Mouse (Mus musculus) layer of hippocampus, adult 8-10 months (tissue): ENCODE data around the gene Abca1. TPM values are rescaled to one million over a fixed set of nuclear protein-coding genes. Genes with fewer than 3 reads are reported as not detected.

Experiments
- DNase-seq, 2 experiments: peaks; one replicate each; pipeline ENCODE4 v3.0.0; 2022; ENCODE audit warnings: low spot score in 2 of 2
- total RNA-seq, 4 experiments: library from RNA; stranded (reverse); gene quantifications; 2 replicates each; pipeline ENCODE4 v1.2.4; 2022

The Abca1 gene
- total RNA-seq: 10 to 100 TPM; 23.5 to 37.9 (median 28.2) TPM

DNA sequence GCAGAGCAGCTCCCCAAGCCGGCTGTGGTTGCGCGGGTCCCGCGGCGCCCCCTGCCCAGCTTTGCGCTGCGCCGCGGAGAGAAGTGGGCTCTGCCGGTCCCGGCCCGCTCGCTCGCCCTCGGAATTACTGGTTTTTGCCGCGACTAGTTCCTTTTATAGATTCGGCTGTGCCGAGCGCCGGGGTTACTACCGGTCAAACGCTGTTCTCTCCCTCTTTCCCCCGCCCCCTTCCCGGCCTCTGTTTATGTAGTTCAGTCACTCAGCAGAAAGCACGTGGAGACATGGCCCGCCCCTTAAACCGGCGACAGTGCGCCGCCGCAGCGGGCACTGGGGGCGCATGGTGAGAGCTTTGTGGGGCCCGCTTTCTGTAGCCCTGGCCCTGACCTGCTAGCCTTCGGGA, at the start of gene Abca1:
Gene Abca1 (minus strand): TSS at position 129 of the 400 bp plus-strand sequence.
- peak; percentile 87 to 90 for DNase-seq

DNA sequence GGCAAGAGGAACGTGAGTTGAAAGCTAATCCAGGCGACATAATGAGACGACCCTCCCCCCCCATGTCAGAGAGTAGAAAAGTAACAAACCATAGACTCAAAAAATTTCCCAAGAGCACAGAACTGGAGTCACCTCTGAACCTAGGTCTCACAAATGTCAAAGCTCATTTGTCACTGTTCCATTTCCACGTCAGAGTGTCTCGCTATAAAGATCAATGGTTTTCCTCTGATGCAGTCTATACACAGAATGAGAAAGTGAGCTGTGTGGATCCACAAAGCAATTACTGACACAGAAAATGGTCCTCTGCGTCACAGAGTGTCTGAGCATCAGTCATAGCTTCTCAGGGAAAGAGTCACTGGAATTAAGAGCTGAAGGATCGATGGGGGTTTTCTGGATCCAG, 44.8 kb upstream of the Abca1 start:
- DNase-seq: no peak

DNA sequence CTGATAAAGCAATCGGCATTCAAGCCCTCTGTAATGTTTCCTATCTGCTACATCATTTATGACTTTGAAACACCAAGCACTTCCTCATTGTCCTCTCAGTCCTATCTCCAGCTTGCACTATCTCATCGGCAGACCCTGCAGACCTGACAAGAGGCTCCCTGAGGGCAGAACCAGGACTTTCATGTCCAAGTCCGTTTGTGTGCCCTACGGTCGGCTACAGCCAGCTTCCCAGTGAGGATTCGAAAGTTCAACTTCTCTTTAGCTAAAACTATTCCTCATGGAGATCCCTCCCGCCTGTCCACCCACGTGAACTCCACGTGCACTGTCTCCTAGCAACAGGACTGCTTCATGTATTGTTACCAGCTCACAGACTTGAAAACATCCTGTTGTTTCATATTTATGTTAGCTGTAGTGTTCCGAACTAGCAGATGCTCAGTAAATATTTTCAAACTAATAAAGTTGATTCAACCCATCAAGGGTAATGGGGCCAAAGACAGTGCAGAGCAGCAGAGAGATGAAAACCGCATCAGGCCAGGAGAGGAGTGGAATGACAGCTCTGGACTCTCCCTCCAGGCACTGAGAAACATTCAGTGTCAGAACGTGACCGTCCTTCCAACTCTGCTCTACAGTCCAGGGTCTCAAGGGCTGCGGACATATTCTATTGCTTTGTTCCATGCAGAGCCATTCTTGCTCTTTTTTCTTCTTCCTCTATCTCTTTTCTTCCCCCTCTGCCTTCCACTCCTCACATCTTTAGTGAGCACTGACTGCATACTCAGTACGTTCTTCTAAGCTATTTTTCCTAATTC, 44.1 kb upstream of the Abca1 start:
- DNase-seq: peak; percentile 23 to 44

DNA sequence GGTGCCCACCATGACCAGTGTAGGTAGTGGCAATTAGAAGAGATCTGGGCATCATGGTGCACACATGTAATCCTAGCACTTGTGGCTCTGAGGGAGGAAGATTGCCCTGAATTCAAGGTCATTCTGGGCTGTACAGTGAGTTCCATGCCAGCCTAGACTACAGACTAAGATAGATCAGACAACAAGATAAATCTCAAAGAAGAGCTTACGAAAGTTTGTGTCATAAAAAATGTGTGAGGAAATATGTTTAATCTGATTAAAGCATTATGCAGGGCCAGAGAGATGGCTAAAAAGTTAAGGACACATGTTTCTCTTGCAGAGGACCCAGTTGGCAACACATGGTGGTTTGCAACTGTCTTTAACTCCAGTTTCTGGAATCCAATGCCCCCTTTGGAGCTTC, 40.6 kb upstream of the Abca1 start:
- no peak for DNase-seq

DNA sequence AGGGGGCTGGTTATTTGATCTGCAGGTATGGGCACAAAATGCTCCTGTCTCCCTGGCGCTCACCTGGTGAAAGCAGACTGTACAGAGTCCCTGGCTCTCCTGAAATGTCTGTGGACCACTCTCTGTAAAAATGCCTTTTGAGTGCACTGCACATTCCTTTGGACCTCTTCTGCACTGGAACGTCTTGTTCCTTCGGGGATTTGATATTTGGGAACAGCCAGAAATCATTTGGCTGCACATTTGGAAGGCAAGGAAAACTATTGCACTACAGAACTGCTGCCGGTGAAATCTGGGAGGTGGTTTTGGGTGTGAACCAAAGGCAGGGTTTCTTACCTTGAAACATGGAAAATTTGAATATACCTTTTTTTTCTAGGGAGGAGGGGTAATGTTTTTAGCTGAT, 38.1 kb upstream of the Abca1 start:
- DNase-seq: no peak

DNA sequence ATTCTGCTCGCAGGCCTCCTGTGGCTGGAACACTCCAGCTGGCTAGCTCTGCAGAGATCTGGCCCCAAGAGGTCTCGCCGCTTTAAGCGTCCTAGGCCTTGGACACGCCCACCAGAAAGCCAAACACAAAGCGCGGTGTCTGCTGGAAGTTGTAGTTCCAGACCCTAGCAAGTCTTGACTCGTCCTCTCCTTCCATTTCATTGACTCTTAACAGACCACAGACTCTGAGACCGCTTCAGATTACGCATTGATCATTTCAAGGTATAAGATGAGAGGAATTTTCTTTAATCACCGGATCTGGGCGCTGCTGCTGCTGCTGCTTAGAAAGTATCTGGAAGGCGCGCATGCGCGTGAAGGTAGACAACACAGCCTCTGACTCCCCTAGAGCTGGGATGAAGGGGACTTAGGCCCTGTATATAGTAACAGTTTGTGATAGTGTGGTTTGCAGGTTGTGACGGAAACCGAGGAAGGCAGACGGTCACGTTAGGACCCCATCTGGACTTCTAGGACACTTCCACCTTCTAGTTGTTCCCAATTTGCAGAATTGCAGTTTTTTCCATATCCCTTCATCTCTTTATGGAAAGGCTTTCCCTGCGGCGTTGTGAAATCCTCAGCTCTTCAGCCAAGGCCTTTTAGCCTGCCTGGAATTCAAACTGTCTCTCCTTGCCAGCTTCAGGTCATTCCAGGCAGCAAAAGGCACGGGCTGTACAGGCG, 36.5 kb upstream of the Abca1 start:
- peak; percentile 91 for DNase-seq

DNA sequence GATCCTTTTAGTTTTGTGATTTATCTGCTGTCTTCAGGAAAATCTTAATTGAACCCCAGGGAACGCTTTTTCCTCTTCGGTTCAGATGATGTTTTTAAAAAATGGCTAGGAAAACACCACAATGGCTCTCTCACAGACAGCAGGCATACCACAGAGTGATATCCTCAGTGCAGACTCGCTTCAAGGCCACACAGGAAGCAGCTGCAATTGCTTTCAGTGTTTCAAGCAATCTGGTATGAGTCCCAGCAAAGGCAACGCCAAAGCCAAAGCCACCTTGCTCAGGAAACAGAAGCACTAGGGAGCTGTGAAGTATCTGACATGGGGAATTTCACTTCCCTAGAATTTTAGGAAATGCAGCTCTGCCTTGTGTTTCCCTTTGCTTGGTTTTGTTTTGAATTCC, 27.4 kb upstream of the Abca1 start:
- DNase-seq: no peak

DNA sequence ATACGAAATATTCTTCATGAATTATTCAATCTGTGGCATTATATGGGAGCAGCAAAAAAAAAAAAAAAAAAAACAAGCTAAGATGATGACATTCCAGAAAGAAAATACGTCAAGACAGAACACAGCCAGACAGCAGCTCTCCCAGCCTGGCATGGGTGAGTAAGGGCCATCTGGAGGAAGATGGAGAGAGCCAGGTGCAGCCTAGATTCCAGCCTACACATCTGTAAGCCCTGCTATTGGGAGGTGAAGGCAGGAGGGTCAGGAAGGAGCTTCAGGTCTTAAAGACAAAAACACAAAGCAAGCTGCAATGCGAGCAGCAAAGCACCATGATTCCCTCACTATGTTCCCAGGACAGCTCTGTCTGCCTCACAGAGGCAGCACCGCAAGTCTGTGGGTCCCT, 26.9 kb upstream of the Abca1 start:
- DNase-seq: no peak

DNA sequence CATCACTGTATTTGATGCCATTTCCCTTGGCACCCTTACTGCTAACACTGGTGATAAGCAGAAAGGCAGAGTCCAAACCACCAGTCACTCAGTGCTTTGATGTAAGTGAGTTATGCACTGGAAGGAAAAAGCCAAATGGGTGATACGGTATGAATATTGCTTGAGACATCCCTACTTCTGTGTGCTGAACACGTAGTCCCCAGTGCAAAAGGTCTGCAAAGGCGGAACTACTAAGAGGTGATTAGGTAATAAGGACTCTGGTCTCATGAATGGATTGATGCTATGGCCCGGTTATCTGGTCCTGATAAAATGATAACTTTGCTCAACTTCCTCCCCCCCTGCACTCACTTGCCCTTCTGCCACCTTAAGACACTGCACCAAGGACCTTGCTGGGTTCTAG, 26.4 kb upstream of the Abca1 start:
- no peak for DNase-seq

DNA sequence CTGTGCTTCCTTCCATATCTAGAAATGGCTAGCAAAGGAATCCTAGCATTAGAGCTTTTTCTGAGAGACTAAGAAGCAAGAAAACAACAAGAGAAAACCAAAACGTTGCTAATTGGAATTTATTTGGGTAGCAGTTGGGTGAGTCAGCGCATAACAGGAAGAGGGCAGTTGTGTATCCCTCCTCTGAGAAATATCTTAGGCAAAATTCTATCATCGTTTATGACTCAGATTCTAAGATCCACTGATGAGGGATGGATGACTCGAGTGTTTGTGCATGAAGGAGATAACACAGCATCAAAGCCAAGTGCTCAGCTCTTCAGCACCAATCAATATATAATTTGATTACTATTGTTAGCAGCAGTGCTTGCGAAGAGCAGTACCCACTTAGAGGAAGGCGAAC, 21.8 kb upstream of the Abca1 start:
- DNase-seq: no peak

DNA sequence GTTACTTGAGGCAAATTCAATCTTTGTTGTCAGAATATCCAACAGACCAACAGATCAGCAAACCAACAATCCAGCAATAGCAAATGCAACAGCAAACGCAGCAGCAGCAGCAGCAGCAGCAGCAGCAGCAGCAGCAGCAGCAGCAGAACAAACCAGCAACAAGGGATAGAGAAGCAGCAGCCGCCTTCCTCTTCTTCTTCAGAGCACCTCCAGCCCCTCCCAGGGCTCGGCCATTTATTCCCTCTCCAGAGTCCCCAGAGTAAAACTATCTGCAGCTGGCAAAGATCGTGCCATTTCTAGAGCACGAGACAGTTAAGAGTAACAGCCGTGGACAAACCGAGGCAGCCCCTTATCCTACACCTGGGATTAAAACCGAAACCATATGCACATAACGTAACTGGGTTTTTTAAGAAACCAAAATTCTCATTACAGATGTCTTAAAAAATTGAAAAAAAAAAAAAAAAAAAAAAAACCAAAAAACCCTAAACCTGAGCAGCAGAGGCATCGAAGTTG, 19.7 kb upstream of the Abca1 start:
- DNase-seq: no peak

DNA sequence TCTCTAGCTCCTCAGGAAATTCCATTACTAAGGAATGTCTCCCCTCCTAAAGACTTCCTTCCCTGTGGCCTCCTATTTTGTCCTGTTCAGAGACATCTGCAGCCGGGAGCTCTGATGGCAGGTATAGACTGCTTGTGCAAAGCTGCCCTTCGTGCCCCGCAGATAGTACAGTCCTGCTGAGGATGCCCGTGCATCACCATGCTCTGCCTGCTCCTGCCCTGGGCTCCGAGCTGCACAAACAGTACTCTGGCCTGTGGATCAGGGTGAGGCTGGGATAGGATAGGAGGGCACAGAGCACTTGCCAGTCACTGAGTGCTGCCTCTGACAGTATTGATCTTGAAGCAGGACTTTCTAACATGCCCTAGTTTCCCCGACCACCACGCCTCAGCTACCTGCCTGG, 18.8 kb upstream of the Abca1 start:
- no peak for DNase-seq

DNA sequence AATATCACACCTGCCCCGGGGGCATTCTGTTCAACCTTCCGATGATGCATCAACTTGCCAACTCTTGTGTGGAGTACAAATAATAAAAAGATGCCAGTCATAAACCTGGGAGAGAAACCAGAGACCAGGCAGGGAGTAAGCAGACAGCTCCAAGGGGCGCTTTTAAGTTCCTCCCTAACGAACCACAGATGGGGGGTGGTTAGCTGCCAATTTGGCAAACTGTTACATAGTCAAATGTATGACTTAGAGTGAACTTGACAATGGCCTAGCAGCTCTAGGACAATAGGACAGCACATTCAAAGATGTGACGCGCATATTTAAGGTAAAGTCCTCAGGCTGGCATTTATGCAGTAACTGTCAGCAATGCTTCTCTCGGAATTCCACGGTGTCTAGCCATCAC, 18.0 kb upstream of the Abca1 start:
- no peak for DNase-seq

DNA sequence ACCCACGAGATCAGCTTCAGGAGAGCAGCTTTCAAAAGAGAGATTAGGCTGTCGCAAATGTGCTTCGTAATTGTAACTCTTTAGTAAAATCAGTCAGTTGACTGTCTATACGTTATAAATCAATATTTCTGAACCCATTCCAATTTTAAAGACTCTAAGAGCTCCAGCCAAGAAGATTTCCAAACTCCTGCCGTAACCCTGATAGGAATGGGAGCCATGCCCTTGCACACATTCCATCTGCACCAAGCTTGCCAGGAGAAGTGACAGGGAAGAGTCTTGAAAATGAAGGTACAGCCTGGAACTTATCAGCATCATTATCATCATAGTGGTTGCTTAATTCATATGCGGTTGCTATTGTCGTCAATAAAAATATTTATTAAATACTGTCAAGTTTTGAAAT, 15.2 kb upstream of the Abca1 start:
- DNase-seq: no peak

DNA sequence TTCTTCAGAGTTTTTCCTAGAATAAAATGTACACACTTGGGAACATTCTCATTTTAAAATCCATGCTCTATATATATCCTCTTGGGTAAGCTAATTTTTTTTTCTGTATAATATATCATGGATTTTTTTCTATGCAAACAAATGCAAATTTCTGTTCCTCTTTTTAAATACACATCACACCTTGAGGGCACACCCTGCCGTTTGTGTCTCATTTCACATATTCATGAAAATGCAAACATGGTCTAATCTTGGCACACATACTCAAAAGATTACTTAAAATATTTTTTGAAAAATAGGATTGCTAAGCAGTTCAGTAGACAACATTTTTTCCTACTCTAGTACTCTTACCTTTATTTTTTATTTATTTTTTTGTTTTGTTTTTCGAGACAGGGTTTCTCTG, 10.7 kb upstream of the Abca1 start:
- no peak for DNase-seq

DNA sequence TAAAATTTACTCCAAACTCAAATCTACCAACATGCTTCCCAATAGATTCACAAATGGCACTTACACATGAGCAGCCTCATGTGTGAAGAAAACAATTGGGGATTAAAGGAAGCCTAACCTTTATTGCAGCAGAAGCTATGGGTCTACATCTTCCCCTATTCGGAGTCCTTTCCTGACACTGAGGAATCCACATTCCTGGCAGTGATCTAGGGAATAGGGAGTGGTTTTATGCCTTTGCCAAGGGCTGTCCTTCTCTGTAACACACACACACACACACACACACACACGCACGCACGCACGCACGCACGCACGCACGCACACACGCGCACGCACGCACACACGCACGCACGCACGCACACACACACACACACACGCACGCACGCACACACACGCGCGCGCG, 5.5 kb upstream of the Abca1 start:
- DNase-seq: no peak

DNA sequence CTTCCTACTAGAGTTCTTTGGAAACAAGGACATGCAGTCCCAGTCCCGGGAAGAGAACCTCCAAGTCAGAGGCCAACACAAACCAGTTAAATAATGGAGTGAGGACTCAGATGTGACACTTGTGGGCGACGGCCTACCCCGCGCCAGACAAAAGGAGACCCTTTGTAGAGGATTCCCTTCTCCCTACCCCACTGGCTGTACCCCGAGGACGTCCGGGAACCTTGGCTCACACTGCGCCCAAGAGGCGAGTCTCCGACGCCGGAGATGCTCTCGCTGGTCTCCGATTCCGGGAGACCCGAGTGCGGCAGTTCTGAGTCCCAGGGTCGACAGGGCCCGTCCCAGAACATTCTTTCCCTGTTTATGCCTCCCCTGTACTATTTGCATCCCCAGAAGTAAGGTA, 519 bp downstream of the Abca1 start:
- DNase-seq: peak in 1 of 2 experiments; percentile 16

DNA sequence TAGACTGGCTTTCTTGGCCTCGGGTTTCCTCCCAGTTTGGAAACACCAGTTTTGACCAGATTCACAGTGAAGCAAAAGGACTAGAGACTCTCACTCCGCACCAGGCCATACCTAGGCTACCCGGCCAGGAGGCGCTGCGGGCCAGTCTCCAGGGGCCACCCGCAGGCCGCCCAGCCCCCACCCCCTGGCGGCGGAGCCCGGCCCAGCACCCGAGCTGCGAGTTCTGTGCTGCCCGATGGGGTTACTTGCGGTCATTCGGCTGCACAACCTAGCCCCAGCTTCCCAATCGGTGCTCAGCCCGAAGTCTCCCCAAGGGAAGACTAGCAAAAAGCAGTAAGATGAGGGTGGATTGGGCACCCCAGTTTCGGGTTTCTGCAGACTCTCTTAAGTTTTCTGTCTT, 1.1 kb downstream of the Abca1 start:
- DNase-seq: peak; percentile 60 to 76

DNA sequence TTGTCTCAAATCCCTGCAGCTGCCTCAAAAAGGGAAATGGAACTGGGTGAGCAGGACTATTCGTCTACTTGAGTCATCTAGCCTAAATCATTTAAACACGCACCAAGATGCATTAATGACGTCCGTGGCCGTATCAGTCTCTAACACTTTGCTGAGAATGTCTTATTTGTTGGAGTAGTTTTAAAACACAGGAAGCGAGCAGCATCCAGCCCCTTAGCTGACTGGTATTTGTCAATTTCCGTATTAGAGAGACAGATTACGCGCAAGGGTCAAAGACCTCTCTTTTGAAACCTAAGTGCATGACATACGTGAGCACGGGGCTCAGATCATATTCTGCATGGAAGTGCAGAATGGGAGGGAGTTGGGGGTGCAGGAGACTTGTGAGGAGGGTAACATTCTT, 4.2 kb downstream of the Abca1 start:
- no peak for DNase-seq

DNA sequence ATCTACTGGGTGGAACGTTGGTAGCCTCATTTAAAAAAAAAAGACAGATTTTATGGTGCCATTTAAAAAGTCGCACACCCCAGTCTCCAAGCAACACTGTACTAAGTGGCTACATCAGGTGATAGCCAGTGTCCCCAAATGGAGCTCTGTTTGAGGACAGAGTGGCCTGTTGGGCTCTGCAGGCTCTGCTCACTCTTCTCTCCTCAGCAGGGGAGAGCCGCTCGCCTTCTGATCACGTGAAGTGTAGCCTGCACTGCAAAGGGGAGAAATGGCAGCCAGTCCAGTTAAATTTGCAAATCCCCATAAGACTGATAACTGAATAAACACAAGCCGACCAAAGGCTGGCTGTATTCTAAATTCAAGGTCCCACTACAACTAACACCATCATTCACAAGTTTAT, 6.0 kb downstream of the Abca1 start:
- no peak for DNase-seq

DNA sequence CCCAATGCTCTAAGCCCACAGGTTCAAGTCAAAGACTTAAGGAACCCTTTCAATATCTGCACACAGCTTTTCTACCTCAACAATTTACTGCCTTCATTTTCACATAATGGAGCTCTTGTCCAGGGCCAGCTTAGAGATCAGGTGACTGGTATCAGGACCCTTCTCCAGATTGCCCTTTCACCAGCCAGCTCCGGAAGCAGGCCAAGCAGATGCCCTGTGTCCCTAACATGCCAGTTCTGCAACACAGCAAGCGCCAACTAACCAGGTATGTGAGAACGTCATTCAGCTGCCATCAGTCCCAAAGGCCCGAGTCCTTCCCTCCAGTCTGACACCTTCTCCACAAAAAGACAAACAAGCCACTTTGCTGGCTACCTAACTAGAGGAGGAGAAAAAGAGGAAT, 6.6 kb downstream of the Abca1 start:
- no peak for DNase-seq

DNA sequence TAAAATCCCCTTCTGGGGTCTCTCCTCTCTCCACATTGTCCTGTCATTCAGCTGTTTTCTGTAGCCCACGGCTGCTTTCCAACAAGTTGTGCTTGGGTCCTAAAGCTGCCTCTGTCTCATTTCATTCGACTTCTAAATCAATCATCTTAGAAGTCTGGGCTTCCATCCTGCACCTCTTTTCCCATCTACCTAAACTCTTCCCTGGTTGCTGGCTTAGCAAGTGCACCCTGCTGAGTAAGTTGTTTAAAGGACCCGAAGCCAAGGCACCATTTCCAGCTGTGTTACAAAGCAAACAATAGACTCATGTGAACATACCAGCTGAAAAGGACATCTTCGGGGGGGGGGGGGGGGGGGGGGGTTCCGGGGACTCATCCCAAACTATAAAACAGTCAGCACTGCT, 7.0 kb downstream of the Abca1 start:
- no peak for DNase-seq

DNA sequence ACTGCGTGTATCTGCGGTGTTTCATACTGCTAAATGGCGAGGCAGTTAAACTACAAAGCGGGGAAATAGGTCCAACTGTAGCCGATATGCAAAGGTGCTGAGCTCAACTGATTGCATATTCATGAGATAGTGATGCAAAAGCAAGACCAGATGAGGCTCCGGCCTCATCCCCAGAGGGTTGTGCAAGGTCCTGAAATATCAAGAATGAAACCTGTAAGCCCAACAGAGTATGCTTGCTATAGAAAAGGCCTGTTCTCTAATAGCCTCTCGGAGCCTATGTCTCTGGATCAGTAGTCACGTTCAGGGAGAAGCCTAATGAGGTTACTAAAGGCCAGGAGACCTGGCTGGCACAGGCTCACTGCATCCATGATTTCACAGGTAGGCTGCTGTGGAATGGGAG, 9.2 kb downstream of the Abca1 start:
- no peak for DNase-seq
